Mouse (Mus musculus) lung, embryonic 15.5 days (tissue): ENCODE measurements around the gene Iars2. TPM values are rescaled to one million over a fixed set of nuclear protein-coding genes. Genes with fewer than 3 reads are reported as not detected.

ENCODE experiments used
- ATAC-seq: fragments of 200-750 bp; cut with Nextera tagmentation; 2 replicates; pipeline ENCODE4 v1.8.0; 2017; ENCODE audit warnings: moderate number of reproducible peaks, borderline replicate concordance; ENCODE audit not compliant: low FRiP score, low TSS enrichment; ENCODE audit errors: extremely low read depth
- H3K27ac ChIP-seq: fragments of 300-500 bp; sonication (generic); 2 replicates; pipeline ENCODE4 v1.5.1; 2015; ENCODE audit warnings: moderate library complexity, mild to moderate bottlenecking, inconsistent platforms
- H3K27me3 ChIP-seq: fragments of 300-500 bp; sonication (generic); 2 replicates; pipeline ENCODE4 v1.6.1; 2015; ENCODE audit warnings: inconsistent platforms
- H3K36me3 ChIP-seq: fragments of 300-500 bp; sonication (generic); 2 replicates; pipeline ENCODE4 v1.6.1; 2015; ENCODE audit warnings: inconsistent platforms
- H3K4me1 ChIP-seq: fragments of 300-500 bp; sonication (generic); 2 replicates; pipeline ENCODE4 v1.6.1; 2015; ENCODE audit warnings: inconsistent platforms
- H3K4me2 ChIP-seq: fragments of 300-500 bp; sonication (generic); 2 replicates; pipeline ENCODE4 v1.6.1; 2015; ENCODE audit warnings: inconsistent platforms, mild to moderate bottlenecking, moderate library complexity
- H3K4me3 ChIP-seq: fragments of 300-500 bp; sonication (generic); 2 replicates; pipeline ENCODE4 v1.5.1; 2015; ENCODE audit warnings: mild to moderate bottlenecking, inconsistent platforms
- H3K9ac ChIP-seq: fragments of 300-500 bp; sonication (generic); 2 replicates; pipeline ENCODE4 v1.6.1; 2015; ENCODE audit warnings: inconsistent platforms
- H3K9me3 ChIP-seq: fragments of 300-500 bp; sonication (generic); 2 replicates; pipeline ENCODE4 v1.6.1; 2016; ENCODE audit warnings: inconsistent platforms
- WGBS: fragments of 180-500 bp; shearing (Covaris S2); methylation state at CpG from one replicate; pipeline ENCODE4 v1.1.7; 2015; 5-methylcytosine and 5-hydroxymethylcytosine counted together
- polyA plus RNA-seq: library from polyadenylated mRNA; unstranded; fragments of >200 nt; fragmentation: Nextera tagmentation; extraction: Ambion mirVana; gene quantifications from 2 replicates; pipeline ENCODE4 v1.2.1, GENCODE M21; 2015

Iars2 gene
- polyA plus RNA-seq, 1 experiment from 2014 or later, result 28.9 TPM

GRCm38 (mm10) chr1:185353351-185353750 is 24.2 kb upstream of the Iars2 start:
- H3K9ac ChIP-seq, result no peak overlapping the region
- no peaks in the 10 kb centered on the region for H3K4me1 ChIP-seq
- no peak overlapping the region for H3K4me3 ChIP-seq
- H3K4me2 ChIP-seq, result no peak overlapping the region
- no peak overlapping the region for H3K27ac ChIP-seq
- peaks cover 68% of the 10 kb centered on the region for H3K36me3 ChIP-seq
- H3K9me3 ChIP-seq, result no peaks in the 10 kb centered on the region
- 94% methylated on average over 8 of the region's 8 CpGs for WGBS
- H3K27me3 ChIP-seq, result no peaks in the 10 kb centered on the region
- no peak for ATAC-seq

GRCm38 (mm10) chr1:185352151-185352550 is 23.0 kb upstream of the Iars2 start:
- Histone ChIP-seq H3K27me3 (no peaks in the 10 kb centered on the region), H3K9ac (no peak overlapping the region), H3K4me1 (no peaks in the 10 kb centered on the region)

GRCm38 (mm10) chr1:185350611-185351010 is 21.4 kb upstream of the Iars2 start:
- no peak for ATAC-seq

More at GRCm38 (mm10) chr1:185352151-185352550, 23.0 kb upstream of the Iars2 start:
- H3K9me3 ChIP-seq, result no peaks in the 10 kb centered on the region
- no peak overlapping the region for H3K4me3 ChIP-seq
- H3K36me3 ChIP-seq, result peaks cover 66% of the 10 kb centered on the region
- ATAC-seq, result no peak
- WGBS, result 91% methylated on average over 12 of the region's 12 CpGs
- H3K27ac ChIP-seq, result no peak overlapping the region
- H3K4me2 ChIP-seq, result no peak overlapping the region

GRCm38 (mm10) chr1:185349741-185350140 is 20.5 kb upstream of the Iars2 start:
- ATAC-seq, result no peak
- Histone ChIP-seq H3K4me3 (no peak overlapping the region), H3K4me2 (no peak overlapping the region), H3K36me3 (peaks cover 72% of the 10 kb centered on the region), H3K9me3 (no peaks in the 10 kb centered on the region), H3K4me1 (no peaks in the 10 kb centered on the region), H3K27ac (no peak overlapping the region), H3K9ac (no peak overlapping the region), H3K27me3 (no peaks in the 10 kb centered on the region)
- 92% methylated on average over 14 of the region's 14 CpGs for WGBS

More at GRCm38 (mm10) chr1:185350611-185351010, 21.4 kb upstream of the Iars2 start:
- Histone ChIP-seq H3K27ac (no peak overlapping the region), H3K36me3 (peaks cover 71% of the 10 kb centered on the region), H3K4me1 (no peaks in the 10 kb centered on the region), H3K27me3 (no peaks in the 10 kb centered on the region), H3K4me2 (no peak overlapping the region), H3K9ac (no peak overlapping the region), H3K9me3 (no peaks in the 10 kb centered on the region), H3K4me3 (no peak overlapping the region)
- WGBS, result 89% methylated on average over 4 of the region's 4 CpGs

- no peaks in the 10 kb centered on the region for H3K4me1 ChIP-seq
- H3K9ac ChIP-seq, result no peak overlapping the region
- no peak overlapping the region for H3K27ac ChIP-seq
- H3K27me3 ChIP-seq, result no peaks in the 10 kb centered on the region
- no peak overlapping the region for H3K4me3 ChIP-seq
- no peak for ATAC-seq
- 64% methylated on average over 10 of the region's 10 CpGs for WGBS
- no peaks in the 10 kb centered on the region for H3K9me3 ChIP-seq
- H3K36me3 ChIP-seq, result peaks cover 77% of the 10 kb centered on the region
- H3K4me2 ChIP-seq, result no peak overlapping the region
Measured at GRCm38 (mm10) chr1:185346188-185346587, 17.0 kb upstream of the Iars2 start.

GRCm38 (mm10) chr1:185343422-185343821 is 14.2 kb upstream of the Iars2 start:
- Histone ChIP-seq H3K4me3 (no peak overlapping the region), H3K27me3 (no peaks in the 10 kb centered on the region), H3K36me3 (peaks cover 55% of the 10 kb centered on the region), H3K9me3 (no peaks in the 10 kb centered on the region), H3K27ac (no peak overlapping the region), H3K4me2 (no peak overlapping the region), H3K4me1 (no peaks in the 10 kb centered on the region), H3K9ac (no peak overlapping the region)
- 86% methylated on average over 8 of the region's 8 CpGs for WGBS
- no peak for ATAC-seq

- no peak overlapping the region for H3K9ac ChIP-seq
- H3K4me2 ChIP-seq, result no peak overlapping the region
- H3K36me3 ChIP-seq, result peaks cover 48% of the 10 kb centered on the region
- H3K4me1 ChIP-seq, result no peaks in the 10 kb centered on the region
- H3K9me3 ChIP-seq, result no peaks in the 10 kb centered on the region
- H3K27ac ChIP-seq, result no peak overlapping the region
- 93% methylated on average over 4 of the region's 4 CpGs for WGBS
- H3K4me3 ChIP-seq, result no peak overlapping the region
- no peak for ATAC-seq
- no peaks in the 10 kb centered on the region for H3K27me3 ChIP-seq
Measured at GRCm38 (mm10) chr1:185342441-185342840, 13.2 kb upstream of the Iars2 start.

GRCm38 (mm10) chr1:185336535-185336934 is 7.3 kb upstream of the Iars2 start:
- Histone ChIP-seq H3K27ac (no peak overlapping the region), H3K4me2 (no peak overlapping the region), H3K4me3 (no peak overlapping the region), H3K36me3 (peaks cover 5% of the 10 kb centered on the region; the same call in 1 of the 2 replicates), H3K27me3 (no peaks in the 10 kb centered on the region), H3K9me3 (no peaks in the 10 kb centered on the region), H3K4me1 (peaks cover 10% of the 10 kb centered on the region), H3K9ac (no peak overlapping the region)
- no peak for ATAC-seq
- 60% methylated on average over 3 of the region's 3 CpGs for WGBS

GRCm38 (mm10) chr1:185335231-185335765 is 6.1 kb upstream of the Iars2 start:
- H3K27me3 ChIP-seq, result no peaks in the 10 kb centered on the region
- no peaks in the 10 kb centered on the region for H3K36me3 ChIP-seq
- H3K4me2 ChIP-seq, result no peak overlapping the region
- WGBS, result 75% methylated on average over 6 of the region's 6 CpGs
- no peak for ATAC-seq
- no peak overlapping the region for H3K9ac ChIP-seq
- H3K4me3 ChIP-seq, result no peak overlapping the region
- H3K4me1 ChIP-seq, result peaks cover 10% of the 10 kb centered on the region
- no peaks in the 10 kb centered on the region for H3K9me3 ChIP-seq
- H3K27ac ChIP-seq, result no peak overlapping the region

- no peak overlapping the region for H3K27ac ChIP-seq
- H3K4me1 ChIP-seq, result peaks cover 17% of the 10 kb centered on the region
- no peaks in the 10 kb centered on the region for H3K27me3 ChIP-seq
- no peak overlapping the region for H3K4me3 ChIP-seq
- ATAC-seq, result no peak
- H3K9me3 ChIP-seq, result no peaks in the 10 kb centered on the region
- H3K36me3 ChIP-seq, result no peaks in the 10 kb centered on the region
- no peak overlapping the region for H3K4me2 ChIP-seq
- no peak overlapping the region for H3K9ac ChIP-seq
- 90% methylated on average over 4 of the region's 4 CpGs for WGBS
Measured at GRCm38 (mm10) chr1:185334136-185334535, 4.9 kb upstream of the Iars2 start.

- no peaks in the 10 kb centered on the region for H3K36me3 ChIP-seq
- H3K9me3 ChIP-seq, result no peaks in the 10 kb centered on the region
- 86% methylated on average over 5 of the region's 5 CpGs for WGBS
- no peak overlapping the region for H3K9ac ChIP-seq
- H3K4me1 ChIP-seq, result peaks cover 17% of the 10 kb centered on the region
- H3K27ac ChIP-seq, result no peak overlapping the region
- ATAC-seq, result no peak
- H3K4me3 ChIP-seq, result no peak overlapping the region
- H3K27me3 ChIP-seq, result no peaks in the 10 kb centered on the region
- no peak overlapping the region for H3K4me2 ChIP-seq
Measured at GRCm38 (mm10) chr1:185333651-185334050, 4.5 kb upstream of the Iars2 start.

GRCm38 (mm10) chr1:185331983-185332430 is 2.8 kb upstream of the Iars2 start, which contains the start of gene Bpnt1:
Gene Bpnt1, plus strand, starts transcription at chr1:185332149.
- Histone ChIP-seq H3K4me3 (peak within 1 kb of the TSS; percentile 68), H3K4me2 (peak within 1 kb of the TSS; percentile 70), H3K36me3 (0 out of 2 replicates have a peak, but pooled peaks cover 2% of the 10 kb centered on the region), H3K27ac (peak within 1 kb of the TSS; percentile 83), H3K4me1 (peaks cover 24% of the 10 kb centered on the region), H3K27me3 (no peaks in the 10 kb centered on the region), H3K9me3 (no peaks in the 10 kb centered on the region), H3K9ac (peak within 1 kb of the TSS; percentile 82)
- under 1% methylated on average over 32 of the region's 32 CpGs for WGBS
- ATAC-seq, result peak; percentile 90
